ENCODE assay signal across 11 mouse cellular contexts in the genomic region with DNA sequence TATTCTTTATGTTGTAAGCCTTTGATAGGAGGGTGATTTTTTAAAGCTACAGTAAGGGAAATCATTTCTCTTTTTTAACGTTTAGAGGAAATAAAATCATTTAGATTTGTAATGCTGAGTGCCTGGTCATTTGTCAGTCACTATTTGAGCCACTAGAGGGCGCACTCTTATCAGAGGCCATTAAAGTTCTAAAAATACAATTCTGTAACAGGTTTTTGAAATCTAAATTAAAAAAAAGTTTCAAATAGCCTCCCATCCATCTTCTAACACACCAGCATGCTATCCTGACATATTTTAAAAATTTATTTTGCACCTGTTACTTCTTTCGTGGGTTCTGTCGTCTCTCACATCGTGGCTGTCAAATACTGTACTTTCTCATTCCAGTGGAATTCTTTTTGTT. TPM values are rescaled to one million over a fixed set of nuclear protein-coding genes. Genes with fewer than 3 reads are reported as not detected.
DNase-seq lines count a peak whose midpoint lies in the region; ATAC-seq lines count a peak whose summit lies in the region.
"Had no signal": no experiment of that assay in that cellular context is flagged by ENCODE, and none has a peak within 500 bp of the region (broad histone marks: within the 10 kb centered on the region; RNA-seq: fewer than 3 reads in every experiment).

No protein-coding gene starts in this region.

- no peak overlapping the region for H3K27ac ChIP-seq in kidney, embryonic 15.5 days
- H3K27ac ChIP-seq in embryonic facial prominence, embryonic 14.5 days (replicated peaks; ENCODE audit: low read depth, low read length): no peak overlapping the region
- H3K27ac ChIP-seq: limb, embryonic 15.5 days had no signal

- H3K36me3 ChIP-seq in kidney, embryonic 15.5 days: no peaks in the 10 kb centered on the region
- H3K36me3 ChIP-seq in embryonic facial prominence, embryonic 14.5 days (ENCODE audit: control insufficient read depth, insufficient read depth, low read length): no peaks in the 10 kb centered on the region
- H3K36me3 ChIP-seq: limb, embryonic 15.5 days had no signal

- no peaks in the 10 kb centered on the region for H3K4me1 ChIP-seq in kidney, embryonic 15.5 days
- H3K4me1 ChIP-seq in embryonic facial prominence, embryonic 14.5 days (ENCODE audit: control insufficient read depth, insufficient read depth, low read length): no peaks in the 10 kb centered on the region
- H3K4me1 ChIP-seq: limb, embryonic 15.5 days had no signal

- no peak overlapping the region for H3K9ac ChIP-seq in kidney, embryonic 15.5 days
- no peak overlapping the region for H3K9ac ChIP-seq in embryonic facial prominence, embryonic 14.5 days (ENCODE audit: low read depth, low read length)
- H3K9ac ChIP-seq: limb, embryonic 15.5 days had no signal

- peak; percentile 9 to 34 for DNase-seq in cerebellum, adult 18-20 months
- no peak for DNase-seq in cerebellum, adult 9-11 months
- DNase-seq in kidney, postnatal 14 days: peak; percentile 9
- peak; percentile 12 for DNase-seq in A20 (ENCODE audit: low read depth, low spot score)
- DNase-seq in embryonic facial prominence, embryonic 14.5 days (ENCODE audit: low spot score): peak; percentile 17
- peak; percentile 55 for DNase-seq in retina, embryonic 14.5 days (ENCODE audit: low spot score)

- WGBS in kidney, embryonic 15.5 days: 52% methylated on average over 5 of the region's 5 CpGs
- WGBS in embryonic facial prominence, embryonic 14.5 days: 41% methylated on average over 5 of the region's 5 CpGs

- H3K9me3 ChIP-seq in kidney, embryonic 15.5 days (replicated peaks): no peaks in the 10 kb centered on the region
- H3K9me3 ChIP-seq in embryonic facial prominence, embryonic 14.5 days (ENCODE audit: control insufficient read depth, low read length): no peaks in the 10 kb centered on the region
- H3K9me3 ChIP-seq: limb, embryonic 15.5 days had no signal

- no peaks in the 10 kb centered on the region for H3K27me3 ChIP-seq in kidney, embryonic 15.5 days
- H3K27me3 ChIP-seq in embryonic facial prominence, embryonic 14.5 days (replicated peaks; ENCODE audit: control insufficient read depth, insufficient read depth, low read length): no peaks in the 10 kb centered on the region; the same call in 1 of the 2 replicates
- H3K27me3 ChIP-seq: limb, embryonic 15.5 days had no signal

- ATAC-seq in kidney, embryonic 15.5 days (replicated peaks; ENCODE audit: low FRiP score): no peak
- ATAC-seq in embryonic facial prominence, embryonic 14.5 days (ENCODE audit: low read depth): no peak
- ATAC-seq in erythroblast, adult 5-6 weeks (replicated peaks; ENCODE audit: low FRiP score, poor library complexity, severe bottlenecking): no peak

- no peak overlapping the region for H3K4me2 ChIP-seq in kidney, embryonic 15.5 days
- H3K4me2 ChIP-seq in embryonic facial prominence, embryonic 14.5 days (ENCODE audit: low read depth, low read length): no peak overlapping the region
- H3K4me2 ChIP-seq: limb, embryonic 15.5 days had no signal

- H3K4me3 ChIP-seq in kidney, embryonic 15.5 days (replicated peaks): no peak overlapping the region
- no peak overlapping the region for H3K4me3 ChIP-seq in embryonic facial prominence, embryonic 14.5 days (ENCODE audit: low read depth, low read length)
- H3K4me3 ChIP-seq: erythroblast, embryonic 14.5 days; limb, embryonic 15.5 days had no signal

RNA-seq across cellular contexts. Expression of a gene that starts 22.0 kb away (rescaled TPM):
- polyA plus RNA-seq in kidney, embryonic 15.5 days (2015; fragmentation: Nextera tagmentation; extraction: Ambion mirVana): not detected in 2 replicates
- not detected in 2 replicates for polyA plus RNA-seq in embryonic facial prominence, embryonic 14.5 days (2014; fragmentation: Nextera tagmentation; extraction: Ambion mirVana)
- total RNA-seq in erythroblast, adult 5-6 weeks (2015; ENCODE audit: low replicate concordance): not detected in 2 replicates
- not detected in 2 replicates for total RNA-seq in erythroblast, adult 5-6 weeks (2017; ENCODE audit: low replicate concordance)
- polyA plus RNA-seq: erythroblast, embryonic 14.5 days; limb, embryonic 15.5 days; small intestine, adult 2 months had no signal
